Mouse (Mus musculus) limb, embryonic 12.5 days (tissue): ENCODE results near the gene Alox12. TPM values are rescaled to one million over a fixed set of nuclear protein-coding genes. Genes with fewer than 3 reads are reported as not detected.

ENCODE experiments used
- microRNA counts: library from miRNA; unstranded; fragments of <30 nt; microRNA quantifications from one replicate; lab custom pipeline; 2017
- microRNA-seq: library from miRNA; unstranded; fragments of <30 nt; microRNA quantifications from one replicate; pipeline ENCODE4, GENCODE M21; 2017
- polyA plus RNA-seq: library from polyadenylated mRNA; unstranded; fragments of >200 nt; fragmentation: Nextera tagmentation; extraction: Ambion mirVana; gene quantifications from 2 replicates; pipeline ENCODE4 v1.2.1, GENCODE M21; 2016

Gene Alox12
- polyA plus RNA-seq, 1 experiment from 2014 or later: 2.8 TPM

MicroRNA genes within 50 kb of the gene (microRNA counts, 519-probe panel; counts per million panel counts)
- not detected for microRNA mmu-miR-195 (lab: Ali Mortazavi, UCI)
- microRNA mmu-miR-497 (lab: Ali Mortazavi, UCI): not detected

Small RNA genes within 50 kb of the gene (microRNA-seq; reads per million reads assigned to microRNA genes)
- gene Mir195a: 485 reads per million, percentile 69 among the genes with 10 or more reads in this experiment
- gene Mir497: not detected
- not detected for gene Mir497b

Other genes starting within 250 kb of the Alox12 start
- gene Acadvl, start 239.9 kb downstream of the Alox12 start, polyA plus RNA-seq: 65.9 and 67.1 TPM in 2 replicates
- gene Dlg4, start 238.4 kb downstream of the Alox12 start, polyA plus RNA-seq: 10.6 and 13.6 TPM in 2 replicates
- gene Asgr1, start 201.3 kb downstream of the Alox12 start, polyA plus RNA-seq: 1.5 and 2.3 TPM in 2 replicates
- 0.22 TPM in 1 of 2 replicates, not detected in the other for gene Asgr2, start 162.7 kb downstream of the Alox12 start, polyA plus RNA-seq
- not detected in 2 replicates for gene Mgl2, start 125.0 kb downstream of the Alox12 start, polyA plus RNA-seq
- 0.28 TPM in 1 of 2 replicates, not detected in the other for gene Clec10a, start 99.2 kb downstream of the Alox12 start, polyA plus RNA-seq
- 1.5 and 1.8 TPM in 2 replicates for gene Slc16a11, start 42.6 kb downstream of the Alox12 start, polyA plus RNA-seq
- gene Slc16a13, start 34.3 kb downstream of the Alox12 start, polyA plus RNA-seq: 16.1 and 18.5 TPM in 2 replicates
- gene Bcl6b, start 25.6 kb downstream of the Alox12 start, polyA plus RNA-seq: 7.1 and 8.2 TPM in 2 replicates
- 215 and 222 TPM in 2 replicates for gene 0610010K14Rik, start 17.4 kb downstream of the Alox12 start, polyA plus RNA-seq
- gene Gm21988, start 15.5 kb downstream of the Alox12 start, polyA plus RNA-seq: 9.9 and 10.4 TPM in 2 replicates
- 117 and 118 TPM in 2 replicates for gene Rnasek, start 15.5 kb downstream of the Alox12 start, polyA plus RNA-seq
- not detected in 2 replicates for gene Alox12e, start 67.3 kb upstream of the Alox12 start, polyA plus RNA-seq
- gene Alox15, start 96.7 kb upstream of the Alox12 start, polyA plus RNA-seq: 0.09 TPM in 1 of 2 replicates, not detected in the other
- gene Pelp1, start 154.7 kb upstream of the Alox12 start, polyA plus RNA-seq: 44.7 and 53.5 TPM in 2 replicates
- 18.8 and 19.5 TPM in 2 replicates for gene Arrb2, start 177.3 kb upstream of the Alox12 start, polyA plus RNA-seq
- 43.0 and 44.0 TPM in 2 replicates for gene Med11, start 196.6 kb upstream of the Alox12 start, polyA plus RNA-seq
- 0.40 and 0.58 TPM in 2 replicates for gene Zmynd15, start 204.1 kb upstream of the Alox12 start, polyA plus RNA-seq
- 1.1 and 1.9 TPM in 2 replicates for gene Cxcl16, start 204.6 kb upstream of the Alox12 start, polyA plus RNA-seq
- gene Tm4sf5, start 249.9 kb upstream of the Alox12 start, polyA plus RNA-seq: 0.36 and 1.4 TPM in 2 replicates